9 mouse cellular contexts compared by ENCODE assay signal in the genomic region with DNA sequence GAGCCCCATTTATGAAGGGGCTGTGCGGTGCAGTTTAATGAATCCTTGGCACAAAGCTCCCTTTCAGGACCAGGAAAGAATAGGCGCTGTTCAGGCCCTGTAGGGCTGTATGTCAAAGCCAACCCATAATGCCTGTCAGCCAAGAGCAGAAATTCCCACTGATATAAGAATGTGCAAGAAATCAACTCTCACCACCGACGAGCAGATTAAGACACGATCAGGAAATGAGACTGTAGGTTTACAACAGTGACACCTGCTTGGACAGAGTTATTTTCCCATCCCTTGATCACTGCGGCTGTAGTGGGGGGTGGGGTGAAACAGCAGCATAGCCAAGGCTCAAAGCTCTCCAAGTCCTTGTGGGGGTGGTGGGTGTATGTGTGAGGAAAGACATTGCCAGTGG. TPM values are rescaled to one million over a fixed set of nuclear protein-coding genes. Genes with fewer than 3 reads are reported as not detected.
DNase-seq lines count a peak whose midpoint lies in the region; ATAC-seq lines count a peak whose summit lies in the region.
"Had no signal": no experiment of that assay in that cellular context is flagged by ENCODE, and none has a peak within 500 bp of the region (broad histone marks: within the 10 kb centered on the region; RNA-seq: fewer than 3 reads in every experiment).

No protein-coding gene starts in this region.

- no peak overlapping the region for H3K4me3 ChIP-seq in hindbrain, embryonic 12.5 days
- H3K4me3 ChIP-seq in midbrain, embryonic 11.5 days (ENCODE audit: low read depth, low read length) = no peak overlapping the region

- WGBS in hindbrain, embryonic 12.5 days = 6% methylated on average over 6 of the region's 6 CpGs
- 12% methylated on average over 6 of the region's 6 CpGs for WGBS in midbrain, embryonic 11.5 days

- H3K36me3 ChIP-seq in hindbrain, embryonic 12.5 days = no peaks in the 10 kb centered on the region
- H3K36me3 ChIP-seq in midbrain, embryonic 11.5 days (ENCODE audit: control insufficient read depth, insufficient read depth, low read length) = no peaks in the 10 kb centered on the region
- H3K36me3 ChIP-seq: G1E had no signal

- H3K27me3 ChIP-seq in hindbrain, embryonic 12.5 days = no peaks in the 10 kb centered on the region
- H3K27me3 ChIP-seq in midbrain, embryonic 11.5 days (ENCODE audit: control insufficient read depth, insufficient read depth, low read length) = no peaks in the 10 kb centered on the region

- H3K9me3 ChIP-seq in hindbrain, embryonic 12.5 days (replicated peaks) = peaks cover 7% of the 10 kb centered on the region; the same call in 1 of the 2 replicates
- H3K9me3 ChIP-seq in midbrain, embryonic 11.5 days (ENCODE audit: control insufficient read depth, low read length) = peaks cover 2% of the 10 kb centered on the region; the same call in 1 of the 2 replicates

- peak overlapping the region; percentile 79 for H3K27ac ChIP-seq in hindbrain, embryonic 12.5 days
- H3K27ac ChIP-seq in midbrain, embryonic 11.5 days (ENCODE audit: low read depth, low read length) = peak overlapping the region; percentile 69

- DNase-seq in ZHBTc4 (ENCODE audit: low read depth, low spot score) = peak; percentile 5
- peak; percentile 74 for DNase-seq in embryo, embryonic 11 days
- DNase-seq in midbrain, embryonic 11.5 days (ENCODE audit: low spot score, missing footprints) = peak; percentile 94
- no peak for DNase-seq in testis, postnatal 10 days (ENCODE audit: low spot score)
- no peak for DNase-seq in ovary, postnatal 36 days (ENCODE audit: low spot score)
- DNase-seq in gastrocnemius, postnatal 14 days = no peak

- intact Hi-C loops in gastrocnemius, postnatal 14 days (cut with DNase I; ENCODE audit: low total_unique reads) = no loop called here

- H3K4me1 ChIP-seq in hindbrain, embryonic 12.5 days = peaks cover 8% of the 10 kb centered on the region
- H3K4me1 ChIP-seq in midbrain, embryonic 11.5 days (ENCODE audit: control insufficient read depth, insufficient read depth, low read length) = peaks cover 26% of the 10 kb centered on the region

- peak; percentile 94 for ATAC-seq in hindbrain, embryonic 12.5 days (ENCODE audit: low FRiP score)
- ATAC-seq in midbrain, embryonic 11.5 days (ENCODE audit: low FRiP score) = peak; percentile 93
- no peak for ATAC-seq in erythroid progenitor cell, adult 5-6 weeks (replicated peaks; ENCODE audit: low FRiP score, poor library complexity, severe bottlenecking)

- peak overlapping the region; percentile 17 for H3K4me2 ChIP-seq in hindbrain, embryonic 12.5 days (replicated peaks)
- H3K4me2 ChIP-seq in midbrain, embryonic 11.5 days = peak overlapping the region; percentile 14; the same call in 1 of the 2 replicates

- H3K9ac ChIP-seq in hindbrain, embryonic 12.5 days = no peak overlapping the region
- H3K9ac ChIP-seq in midbrain, embryonic 11.5 days (ENCODE audit: low read length) = no peak overlapping the region

RNA-seq across cellular contexts. Expression of a gene that starts 17.5 kb away (rescaled TPM):
- polyA plus RNA-seq in hindbrain, embryonic 12.5 days (2016; fragmentation: Nextera tagmentation; extraction: Ambion mirVana) = 44.6 and 46.6 TPM in 2 replicates
- polyA plus RNA-seq in midbrain, embryonic 11.5 days (2014; fragmentation: Nextera tagmentation; extraction: Ambion mirVana) = 53.7 and 66.6 TPM in 2 replicates
- not detected in 2 replicates for total RNA-seq in erythroid progenitor cell, adult 5-6 weeks (2015; ENCODE audit: low replicate concordance)
- total RNA-seq in erythroid progenitor cell, adult 5-6 weeks (2017; ENCODE audit: low replicate concordance) = not detected in 2 replicates
- 1 to 10 TPM; 2.1 to 3.0 TPM for total RNA-seq in gastrocnemius, postnatal 14 days (2021)
- polyA plus RNA-seq: G1E had no signal

Comparison
In these comparisons a context has a peak if more than half of its experiments do, and no peak if none do; other contexts are left out.
1. DNase-seq: peak in ZHBTc4 (single experiment), embryo, embryonic 11 days (single experiment) and midbrain, embryonic 11.5 days (single experiment); none in testis, postnatal 10 days (single experiment), ovary, postnatal 36 days (single experiment) and gastrocnemius, postnatal 14 days (single experiment).